ENCODE assay signal across 22 mouse cellular contexts in the genomic region with DNA sequence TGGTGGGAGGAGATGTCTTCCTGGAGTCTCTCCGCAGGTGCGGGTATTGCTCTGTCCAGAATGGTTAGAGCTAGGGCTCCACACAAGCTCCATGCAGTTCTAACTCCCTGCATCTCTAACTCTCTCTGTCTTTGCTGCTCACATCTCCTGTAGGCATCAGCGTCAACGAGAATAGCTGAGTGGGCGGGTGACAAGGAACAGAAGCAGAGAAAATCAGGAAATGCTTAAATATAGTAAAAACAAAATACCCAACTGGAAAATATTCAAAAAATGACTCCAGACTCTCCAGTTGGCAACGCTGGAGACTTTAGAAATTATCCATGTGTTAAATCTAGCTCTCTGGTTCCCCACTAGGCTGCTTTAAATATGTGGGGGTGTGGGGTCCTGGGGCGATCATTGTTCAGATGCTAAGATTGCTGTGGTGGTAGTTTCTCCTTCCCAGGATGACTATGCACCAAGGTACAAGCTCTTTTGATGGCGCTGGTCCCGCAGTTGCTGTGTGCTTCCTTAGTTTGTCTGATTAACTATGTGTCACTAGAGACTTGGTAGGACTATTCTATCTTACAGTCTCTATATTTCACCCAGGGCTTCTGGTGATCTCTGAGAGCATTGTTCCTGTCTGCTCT. TPM values are rescaled to one million over a fixed set of nuclear protein-coding genes. Genes with fewer than 3 reads are reported as not detected.
DNase-seq lines count a peak whose midpoint lies in the region; ATAC-seq lines count a peak whose summit lies in the region.
"Had no signal": no experiment of that assay in that cellular context is flagged by ENCODE, and none has a peak within 500 bp of the region (broad histone marks: within the 10 kb centered on the region; RNA-seq: fewer than 3 reads in every experiment).

No protein-coding gene starts in this region.

- ATAC-seq in kidney, embryonic 14.5 days (ENCODE audit: low FRiP score, low TSS enrichment) = no peak
- ATAC-seq: inflammation-experienced regulatory T-cells, adult 6 months had no signal

- no peaks in the 10 kb centered on the region for H3K9me3 ChIP-seq in kidney, embryonic 14.5 days (ENCODE audit: control insufficient read depth, low read length)
- H3K9me3 ChIP-seq: embryonic facial prominence, embryonic 15.5 days; forebrain, embryonic 10.5 days; hindbrain, embryonic 12.5 days; kidney, embryonic 15.5 days; limb, embryonic 15.5 days; midbrain, embryonic 10.5 days; neural tube, embryonic 12.5 days had no signal

- H3K27me3 ChIP-seq in kidney, embryonic 14.5 days (ENCODE audit: control insufficient read depth, insufficient read depth, low read length) = no peaks in the 10 kb centered on the region
- H3K27me3 ChIP-seq: embryonic facial prominence, embryonic 15.5 days; hindbrain, embryonic 12.5 days; kidney, embryonic 15.5 days; limb, embryonic 15.5 days; neural tube, embryonic 12.5 days had no signal

- DNase-seq in brain, adult 2 months (ENCODE audit: low read depth, low spot score) = peak; percentile 91
- peak; percentile 32 to 42 for DNase-seq in frontal cortex, postnatal 10 days (ENCODE audit: low spot score in 2 of 2)
- peak; percentile 62 to 81 for DNase-seq in left cerebral cortex, adult 18-20 months (ENCODE audit: low spot score in 2 of 2)
- peak; percentile 79 to 82 for DNase-seq in right cerebral cortex, adult 2 months (ENCODE audit: low spot score in 2 of 2)
- DNase-seq in adrenal gland, postnatal 4 days (ENCODE audit: low spot score in 2 of 2) = no peak
- DNase-seq in gastrocnemius, postnatal 14 days = no peak
- DNase-seq: adrenal gland, postnatal 14 days; cerebellum, adult 9-11 months; embryo, embryonic 11 days; gastrocnemius, adult 2 months; heart, adult 2 months; lung, adult 18-20 months had no signal

- no peak overlapping the region for H3K4me3 ChIP-seq in kidney, embryonic 14.5 days (ENCODE audit: low read length)
- H3K4me3 ChIP-seq: embryonic facial prominence, embryonic 15.5 days; forebrain, embryonic 10.5 days; gastrocnemius, adult 2 months; heart, adult 2 months; hindbrain, embryonic 12.5 days; kidney, embryonic 15.5 days; limb, embryonic 15.5 days; midbrain, embryonic 10.5 days; neural tube, embryonic 12.5 days had no signal

- H3K36me3 ChIP-seq in kidney, embryonic 14.5 days (ENCODE audit: control insufficient read depth, insufficient read depth, low read length) = no peaks in the 10 kb centered on the region
- H3K36me3 ChIP-seq: embryonic facial prominence, embryonic 15.5 days; forebrain, embryonic 10.5 days; hindbrain, embryonic 12.5 days; limb, embryonic 15.5 days; midbrain, embryonic 10.5 days; neural tube, embryonic 12.5 days had no signal

- WGBS in kidney, embryonic 14.5 days = 89% methylated on average over 9 of the region's 9 CpGs

- H3K9ac ChIP-seq in kidney, embryonic 14.5 days (ENCODE audit: low read depth, low read length) = no peak overlapping the region
- H3K9ac ChIP-seq: embryonic facial prominence, embryonic 15.5 days; hindbrain, embryonic 12.5 days; kidney, embryonic 15.5 days; limb, embryonic 15.5 days; neural tube, embryonic 12.5 days had no signal

- no peak overlapping the region for H3K4me2 ChIP-seq in kidney, embryonic 14.5 days (replicated peaks; ENCODE audit: low read depth, low read length)
- H3K4me2 ChIP-seq: embryonic facial prominence, embryonic 15.5 days; hindbrain, embryonic 12.5 days; kidney, embryonic 15.5 days; limb, embryonic 15.5 days; neural tube, embryonic 12.5 days had no signal

- intact Hi-C loops in gastrocnemius, postnatal 14 days (cut with DNase I; ENCODE audit: low total_unique reads) = no loop called here

- H3K4me1 ChIP-seq in kidney, embryonic 14.5 days (ENCODE audit: control insufficient read depth, insufficient read depth, low read length) = no peaks in the 10 kb centered on the region
- H3K4me1 ChIP-seq: embryonic facial prominence, embryonic 15.5 days; hindbrain, embryonic 12.5 days; kidney, embryonic 15.5 days; limb, embryonic 15.5 days; midbrain, embryonic 10.5 days; neural tube, embryonic 12.5 days had no signal

- H3K27ac ChIP-seq in kidney, embryonic 14.5 days (ENCODE audit: low read depth, low read length) = no peak overlapping the region
- H3K27ac ChIP-seq: embryonic facial prominence, embryonic 15.5 days; forebrain, embryonic 10.5 days; gastrocnemius, adult 2 months; heart, adult 2 months; hindbrain, embryonic 12.5 days; kidney, embryonic 15.5 days; limb, embryonic 15.5 days; midbrain, embryonic 10.5 days; neural tube, embryonic 12.5 days had no signal

RNA-seq across cellular contexts. Expression of a gene that starts 12.5 kb away (rescaled TPM):
- total RNA-seq in left cerebral cortex, adult 18-20 months (2021) = 1 to 10 TPM; 6.0 to 6.3 TPM
- total RNA-seq in adrenal gland, postnatal 4 days (2021) = 10 to 100 TPM; 49.0 to 49.2 TPM
- polyA plus RNA-seq in kidney, embryonic 14.5 days (2014; fragmentation: Nextera tagmentation; extraction: Ambion mirVana) = 13.3 and 17.7 TPM in 2 replicates
- total RNA-seq in gastrocnemius, postnatal 14 days (2021) = 1 to 10 TPM; 2.7 to 3.1 TPM

RNA-seq across cellular contexts. Expression of a gene that starts 35.7 kb away (rescaled TPM):
- total RNA-seq in left cerebral cortex, adult 18-20 months (2021) = 1 to 10 TPM; 1.4 to 1.8 TPM
- total RNA-seq in adrenal gland, postnatal 4 days (2021) = 1 to 10 TPM; 1.8 to 6.3 TPM
- polyA plus RNA-seq in kidney, embryonic 14.5 days (2014; fragmentation: Nextera tagmentation; extraction: Ambion mirVana) = 0.79 and 1.6 TPM in 2 replicates
- 1 to 10 TPM; 2.3 to 2.4 TPM for total RNA-seq in gastrocnemius, postnatal 14 days (2021)
- total RNA-seq: monocyte, adult 5-6 weeks had no signal

RNA-seq across cellular contexts. Expression of a gene that starts 58.5 kb away (rescaled TPM):
- total RNA-seq in left cerebral cortex, adult 18-20 months (2021) = 10 to 100 TPM; 81.5 to 81.6 TPM
- total RNA-seq in adrenal gland, postnatal 4 days (2021) = 10 to 100 TPM; 12.2 to 13.6 TPM
- polyA plus RNA-seq in kidney, embryonic 14.5 days (2014; fragmentation: Nextera tagmentation; extraction: Ambion mirVana) = 9.3 and 11.3 TPM in 2 replicates
- 10 to 100 TPM; 13.5 to 14.3 TPM for total RNA-seq in gastrocnemius, postnatal 14 days (2021)

Comparison
In these comparisons a context has a peak if more than half of its experiments do, and no peak if none do; other contexts are left out.
1. DNase-seq: peak in brain, adult 2 months (single experiment), frontal cortex, postnatal 10 days (2 of 2), left cerebral cortex, adult 18-20 months (2 of 2) and right cerebral cortex, adult 2 months (2 of 2); none in adrenal gland, postnatal 4 days (0 of 2) and gastrocnemius, postnatal 14 days (single experiment).
2. RNA of a gene that starts 12.5 kb away (total RNA-seq): 49.0 to 49.2 TPM in adrenal gland, postnatal 4 days; 6.0 to 6.3 TPM in left cerebral cortex, adult 18-20 months and 2.7 to 3.1 TPM in gastrocnemius, postnatal 14 days; every median in the first group is over 4 times any median in the second.
3. RNA of a gene that starts 58.5 kb away (total RNA-seq): 81.5 to 81.6 TPM in left cerebral cortex, adult 18-20 months; 13.5 to 14.3 TPM in gastrocnemius, postnatal 14 days and 12.2 to 13.6 TPM in adrenal gland, postnatal 4 days; every median in the first group is over 4 times any median in the second.